Mouse (Mus musculus): ENCODE results near the gene Myo9b. TPM values are rescaled to one million over a fixed set of nuclear protein-coding genes. Genes with fewer than 3 reads are reported as not detected.
"Not testable (repeated sequence)": the region's sequence is repeated elsewhere in the genome, so short reads cannot be mapped to it uniquely, and the experiment has no call there.

Gene Myo9b
- 26.4 and 28.3 TPM in 2 replicates for polyA plus RNA-seq (2016; fragmentation: Nextera tagmentation; extraction: Ambion mirVana)

GRCm38 (mm10) chr8:71272286-71273150 is at the start of gene Myo9b, which contains the start of gene Haus8:
Gene Myo9b, plus strand, starts transcription at chr8:71272714.
Gene Haus8, minus strand, starts transcription at chr8:71272934.
- Histone ChIP-seq H3K4me2 (peak within 1 kb of the TSS; percentile 83), H3K9ac (peak within 1 kb of the TSS; percentile 76), H3K4me3 (replicated peaks) (peak within 1 kb of the TSS; percentile 80), H3K9me3 (no peaks in the 10 kb centered on the region), H3K27me3 (no peaks in the 10 kb centered on the region), H3K36me3 (replicated peaks) (no peaks in the 10 kb centered on the region), H3K27ac (peak within 1 kb of the TSS; percentile 81), H3K4me1 (peaks cover 28% of the 10 kb centered on the region)
- WGBS, result under 1% methylated on average over 84 of the region's 84 CpGs
- ATAC-seq (ENCODE audit: low FRiP score), result peak; percentile 98

- no peaks in the 10 kb centered on the region for H3K36me3 ChIP-seq (replicated peaks)
- no peak for ATAC-seq (ENCODE audit: low FRiP score)
- no peaks in the 10 kb centered on the region for H3K9me3 ChIP-seq
- H3K27me3 ChIP-seq, result no peaks in the 10 kb centered on the region
- no peak overlapping the region for H3K27ac ChIP-seq
- no peak overlapping the region for H3K4me2 ChIP-seq
- no peak overlapping the region for H3K4me3 ChIP-seq (replicated peaks)
- H3K4me1 ChIP-seq, result no peaks in the 10 kb centered on the region
- WGBS, result 58% methylated on average over 2 of the region's 2 CpGs
- H3K9ac ChIP-seq, result no peak overlapping the region
These were observed 48.0 kb upstream of the Myo9b start for GRCm38 (mm10) chr8:71224560-71224959.

GRCm38 (mm10) chr8:71242757-71243156 is 29.8 kb upstream of the Myo9b start:
- whole genome bisulfite sequencing, result 79% methylated on average over 2 of the region's 2 CpGs
- no peaks in the 10 kb centered on the region for H3K9me3 ChIP-seq
- H3K27ac ChIP-seq, result no peak overlapping the region
- H3K4me3 ChIP-seq (replicated peaks), result no peak overlapping the region
- no peak for ATAC-seq (ENCODE audit: low FRiP score)
- H3K4me2 ChIP-seq, result no peak overlapping the region
- H3K9ac ChIP-seq, result no peak overlapping the region
- no peaks in the 10 kb centered on the region for H3K4me1 ChIP-seq
- no peaks in the 10 kb centered on the region for H3K27me3 ChIP-seq
- H3K36me3 ChIP-seq (replicated peaks), result no peaks in the 10 kb centered on the region

GRCm38 (mm10) chr8:71248203-71248602 is 24.3 kb upstream of the Myo9b start:
- Histone ChIP-seq H3K9me3 (no peaks in the 10 kb centered on the region), H3K27me3 (no peaks in the 10 kb centered on the region), H3K9ac (no peak overlapping the region), H3K27ac (no peak overlapping the region), H3K4me1 (no peaks in the 10 kb centered on the region), H3K36me3 (replicated peaks) (peaks cover 23% of the 10 kb centered on the region), H3K4me3 (replicated peaks) (no peak overlapping the region), H3K4me2 (no peak overlapping the region)
- ATAC-seq (ENCODE audit: low FRiP score), result no peak
- WGBS, result 93% methylated on average over 1 of the region's 1 CpGs

- Histone ChIP-seq H3K9ac (no peak overlapping the region), H3K4me3 (replicated peaks) (no peak overlapping the region), H3K4me2 (no peak overlapping the region), H3K27me3 (no peaks in the 10 kb centered on the region), H3K9me3 (no peaks in the 10 kb centered on the region), H3K36me3 (replicated peaks) (peaks cover 64% of the 10 kb centered on the region), H3K27ac (no peak overlapping the region), H3K4me1 (no peaks in the 10 kb centered on the region)
- 89% methylated on average over 3 of the region's 3 CpGs for WGBS
- no peak for ATAC-seq (ENCODE audit: low FRiP score)
These were observed 15.8 kb upstream of the Myo9b start for GRCm38 (mm10) chr8:71256545-71257232.

GRCm38 (mm10) chr8:71261234-71261633 is 11.3 kb upstream of the Myo9b start:
- no peak overlapping the region for H3K27ac ChIP-seq
- ATAC-seq (ENCODE audit: low FRiP score), result no peak
- no peak overlapping the region for H3K4me2 ChIP-seq
- H3K9ac ChIP-seq, result no peak overlapping the region
- no peaks in the 10 kb centered on the region for H3K4me1 ChIP-seq
- H3K9me3 ChIP-seq, result no peaks in the 10 kb centered on the region
- H3K4me3 ChIP-seq (replicated peaks), result no peak overlapping the region
- H3K36me3 ChIP-seq (replicated peaks), result peaks cover 44% of the 10 kb centered on the region
- H3K27me3 ChIP-seq, result no peaks in the 10 kb centered on the region

- Histone ChIP-seq H3K4me3 (replicated peaks) (no peak overlapping the region), H3K27me3 (no peaks in the 10 kb centered on the region), H3K9ac (no peak overlapping the region), H3K9me3 (no peaks in the 10 kb centered on the region), H3K4me2 (no peak overlapping the region), H3K27ac (no peak overlapping the region), H3K36me3 (replicated peaks) (peaks cover 14% of the 10 kb centered on the region), H3K4me1 (peaks cover 11% of the 10 kb centered on the region)
- WGBS, result 96% methylated on average over 2 of the region's 2 CpGs
- ATAC-seq (ENCODE audit: low FRiP score), result no peak
These were observed 4.8 kb upstream of the Myo9b start for GRCm38 (mm10) chr8:71267690-71268089.

GRCm38 (mm10) chr8:71268286-71268685 is 4.2 kb upstream of the Myo9b start:
- H3K4me3 ChIP-seq (replicated peaks); H3K4me2 ChIP-seq; H3K27ac ChIP-seq; ATAC-seq (ENCODE audit: low FRiP score); H3K9me3 ChIP-seq; H3K9ac ChIP-seq; H3K27me3 ChIP-seq; H3K36me3 ChIP-seq (replicated peaks): not testable (repeated sequence)
- peaks cover 14% of the 10 kb centered on the region for H3K4me1 ChIP-seq
- 91% methylated on average over 6 of the region's 6 CpGs for WGBS

- Histone ChIP-seq H3K27ac (peak overlapping the region; percentile 81), H3K4me1 (peaks cover 28% of the 10 kb centered on the region), H3K9me3 (no peaks in the 10 kb centered on the region), H3K27me3 (no peaks in the 10 kb centered on the region), H3K36me3 (replicated peaks) (no peaks in the 10 kb centered on the region), H3K4me3 (replicated peaks) (peak overlapping the region; percentile 80), H3K9ac (peak overlapping the region; percentile 76), H3K4me2 (peak overlapping the region; percentile 83)
- ATAC-seq (ENCODE audit: low FRiP score), result no peak
- WGBS, result 18% methylated on average over 5 of the region's 5 CpGs
These were observed 884 bp upstream of the Myo9b start for GRCm38 (mm10) chr8:71271630-71272029.

- H3K36me3 ChIP-seq (replicated peaks), result no peaks in the 10 kb centered on the region
- no peaks in the 10 kb centered on the region for H3K27me3 ChIP-seq
- peak overlapping the region; percentile 83 for H3K4me2 ChIP-seq
- H3K4me3 ChIP-seq (replicated peaks), result peak overlapping the region; percentile 80
- peaks cover 28% of the 10 kb centered on the region for H3K4me1 ChIP-seq
- H3K27ac ChIP-seq, result peak overlapping the region; percentile 81
- under 1% methylated on average over 14 of the region's 14 CpGs for WGBS
- H3K9me3 ChIP-seq, result no peaks in the 10 kb centered on the region
- ATAC-seq (ENCODE audit: low FRiP score), result no peak; the same call in none of the 2 replicates
- peak overlapping the region; percentile 76 for H3K9ac ChIP-seq
These were observed 617 bp downstream of the Myo9b start for GRCm38 (mm10) chr8:71273151-71273510.

GRCm38 (mm10) chr8:71274478-71274877 is 2.0 kb downstream of the Myo9b start:
- Histone ChIP-seq H3K4me2 (no peak overlapping the region), H3K27ac (no peak overlapping the region), H3K4me1 (peaks cover 28% of the 10 kb centered on the region), H3K36me3 (replicated peaks) (no peaks in the 10 kb centered on the region), H3K9ac (no peak overlapping the region), H3K9me3 (no peaks in the 10 kb centered on the region), H3K4me3 (replicated peaks) (no peak overlapping the region), H3K27me3 (no peaks in the 10 kb centered on the region)
- no peak for ATAC-seq (ENCODE audit: low FRiP score)

- peaks cover 24% of the 10 kb centered on the region for H3K4me1 ChIP-seq
- H3K4me3 ChIP-seq (replicated peaks), result no peak overlapping the region
- ATAC-seq (ENCODE audit: low FRiP score), result no peak
- 84% methylated on average over 3 of the region's 3 CpGs for WGBS
- no peaks in the 10 kb centered on the region for H3K27me3 ChIP-seq
- no peak overlapping the region for H3K27ac ChIP-seq
- H3K9ac ChIP-seq, result no peak overlapping the region
- no peak overlapping the region for H3K4me2 ChIP-seq
- no peaks in the 10 kb centered on the region for H3K9me3 ChIP-seq
- no peaks in the 10 kb centered on the region for H3K36me3 ChIP-seq (replicated peaks)
These were observed 3.7 kb downstream of the Myo9b start for GRCm38 (mm10) chr8:71276166-71276565.

Measured in forebrain, embryonic 12.5 days (tissue).